Mouse (Mus musculus) stomach, postnatal 0 days (tissue): Measurements from ENCODE around the gene Chst12.

Experiments
- CTCF ChIP-seq: IDR thresholded peaks from 2 replicates; pipeline ENCODE4 v1.5.1; 2016; ENCODE audit warnings: antibody characterized with exemption, low read depth, mild to moderate bottlenecking, moderate library complexity
- EP300 ChIP-seq: optimal IDR thresholded peaks from 2 replicates; pipeline ENCODE3; 2016; ENCODE audit warnings: antibody characterized with exemption

- TF ChIP-seq CTCF (no peak), EP300 (no peak)
Observed at GRCm38 (mm10) chr5:140571201-140571600, 65.9 kb downstream of the Chst12 start.
